Mouse (Mus musculus) forebrain, embryonic 11.5 days (tissue): ENCODE measurements at regions not wholly inside any gene's neighbourhood (a gene's known extent, or its start where the extent isn't known, plus 50 kb on each side); places are given as distances from the start of the nearest gene placed in this dataset.
A peak's percentile ranks its signal among the peaks of the same experiment; 100 is the strongest.

Experiments used
- ATAC-seq: fragments of 200-750 bp; cut with Nextera tagmentation; replicated peaks from 2 replicates; pipeline ENCODE4 v1.8.0; 2017; ENCODE audit warnings: moderate TSS enrichment; ENCODE audit not compliant: low FRiP score
- DNase-seq: peaks from one replicate; pipeline ENCODE4 v3.0.0-alpha.2; 2017; ENCODE audit warnings: low spot score
- H3K27ac ChIP-seq: fragments of 300-500 bp; sonication (generic); 2 replicates; pipeline ENCODE4 v1.5.1; 2014; ENCODE audit warnings: low read depth, low read length
- H3K27me3 ChIP-seq: fragments of 300-500 bp; sonication (generic); 2 replicates; pipeline ENCODE4 v1.6.1; 2014; ENCODE audit warnings: mild to moderate bottlenecking, low read length, mixed read lengths; ENCODE audit not compliant: control insufficient read depth, insufficient read depth
- H3K36me3 ChIP-seq: fragments of 300-500 bp; sonication (generic); 2 replicates; pipeline ENCODE4 v1.6.1; 2014; ENCODE audit warnings: mild to moderate bottlenecking, low read length, moderate library complexity, mixed read lengths; ENCODE audit not compliant: control insufficient read depth, insufficient read depth
- H3K4me1 ChIP-seq: fragments of 300-500 bp; sonication (generic); replicated peaks from 2 replicates; pipeline ENCODE4 v1.6.1; 2014; ENCODE audit warnings: low read length, mixed read lengths; ENCODE audit not compliant: control insufficient read depth, insufficient read depth
- H3K4me2 ChIP-seq: fragments of 300-500 bp; sonication (generic); 2 replicates; pipeline ENCODE4 v1.6.1; 2014; ENCODE audit warnings: low read depth, mild to moderate bottlenecking, low read length, moderate library complexity, mixed read lengths; ENCODE audit not compliant: severe bottlenecking
- H3K4me3 ChIP-seq: fragments of 300-500 bp; sonication (generic); 2 replicates; pipeline ENCODE4 v1.5.1; 2014; ENCODE audit warnings: low read depth, low read length
- H3K9ac ChIP-seq: fragments of 300-500 bp; sonication (generic); 2 replicates; pipeline ENCODE4 v1.6.1; 2014; ENCODE audit warnings: low read length
- H3K9me3 ChIP-seq: fragments of 300-500 bp; sonication (generic); 2 replicates; pipeline ENCODE4 v1.6.1; 2016; ENCODE audit warnings: low read length, mixed read lengths; ENCODE audit not compliant: control insufficient read depth
- WGBS: fragments of 180-500 bp; shearing (Covaris S2); extraction: QIAGEN DNeasy Blood & Tissue Kit; methylation state at CpG from one replicate; pipeline ENCODE4 v1.1.7; 2014; 5-methylcytosine and 5-hydroxymethylcytosine counted together

- 94% methylated on average over 9 of the region's 9 CpGs for WGBS
- Histone ChIP-seq H3K9ac (no peak overlapping the region), H3K4me1 (no peaks in the 10 kb centered on the region), H3K4me2 (no peak overlapping the region), H3K27ac (no peak overlapping the region), H3K9me3 (no peaks in the 10 kb centered on the region), H3K36me3 (no peaks in the 10 kb centered on the region), H3K4me3 (no peak overlapping the region), H3K27me3 (no peaks in the 10 kb centered on the region)
- ATAC-seq = no peak
- DNase-seq = no peak
Measured at GRCm38 (mm10) chr14:105403256-105403655, 144.9 kb downstream of the Ndfip2 start.

GRCm38 (mm10) chr14:105402556-105402955 lies 144.2 kb downstream of the Ndfip2 start:
- 94% methylated on average over 10 of the region's 10 CpGs for WGBS
- Histone ChIP-seq H3K27me3 (no peaks in the 10 kb centered on the region), H3K9me3 (no peaks in the 10 kb centered on the region), H3K27ac (no peak overlapping the region), H3K4me1 (no peaks in the 10 kb centered on the region), H3K4me3 (no peak overlapping the region), H3K9ac (no peak overlapping the region), H3K36me3 (no peaks in the 10 kb centered on the region), H3K4me2 (no peak overlapping the region)
- no peak for DNase-seq
- ATAC-seq = no peak

- Histone ChIP-seq H3K4me3 (no peak overlapping the region), H3K9me3 (no peaks in the 10 kb centered on the region), H3K27me3 (no peaks in the 10 kb centered on the region), H3K27ac (no peak overlapping the region), H3K4me1 (no peaks in the 10 kb centered on the region; the same call in 1 of the 2 replicates), H3K36me3 (no peaks in the 10 kb centered on the region), H3K4me2 (no peak overlapping the region), H3K9ac (no peak overlapping the region)
- peak; percentile 83 for DNase-seq
- 35% methylated on average over 8 of the region's 8 CpGs for WGBS
- peak; percentile 70 for ATAC-seq
Measured at GRCm38 (mm10) chr14:105397467-105397866, 139.1 kb downstream of the Ndfip2 start.

GRCm38 (mm10) chr14:105392079-105392813 lies 133.9 kb downstream of the Ndfip2 start:
- Histone ChIP-seq H3K4me2 (no peak overlapping the region), H3K4me1 (no peaks in the 10 kb centered on the region; the same call in 1 of the 2 replicates), H3K27me3 (no peaks in the 10 kb centered on the region), H3K9me3 (no peaks in the 10 kb centered on the region), H3K36me3 (no peaks in the 10 kb centered on the region), H3K4me3 (no peak overlapping the region), H3K9ac (no peak overlapping the region), H3K27ac (no peak overlapping the region)
- DNase-seq = no peak
- no peak for ATAC-seq
- WGBS = 92% methylated on average over 21 of the region's 21 CpGs

GRCm38 (mm10) chr14:105391430-105391829 lies 133.1 kb downstream of the Ndfip2 start:
- H3K9me3 ChIP-seq = no peaks in the 10 kb centered on the region
- no peak overlapping the region for H3K4me3 ChIP-seq
- H3K9ac ChIP-seq = no peak overlapping the region
- no peaks in the 10 kb centered on the region for H3K36me3 ChIP-seq
- H3K4me1 ChIP-seq = no peaks in the 10 kb centered on the region; the same call in 1 of the 2 replicates
- no peak overlapping the region for H3K27ac ChIP-seq
- ATAC-seq (no peak), DNase-seq (no peak)
- WGBS = 92% methylated on average over 11 of the region's 11 CpGs
- no peaks in the 10 kb centered on the region for H3K27me3 ChIP-seq
- H3K4me2 ChIP-seq = no peak overlapping the region

GRCm38 (mm10) chr14:105385119-105385518 lies 126.7 kb downstream of the Ndfip2 start:
- Histone ChIP-seq H3K36me3 (no peaks in the 10 kb centered on the region), H3K9ac (no peak overlapping the region), H3K27ac (no peak overlapping the region), H3K9me3 (no peaks in the 10 kb centered on the region), H3K27me3 (no peaks in the 10 kb centered on the region), H3K4me1 (no peaks in the 10 kb centered on the region), H3K4me2 (no peak overlapping the region), H3K4me3 (no peak overlapping the region)
- WGBS = 76% methylated on average over 4 of the region's 4 CpGs
- ATAC-seq = no peak
- DNase-seq = no peak

GRCm38 (mm10) chr14:105383382-105383781 lies 125.0 kb downstream of the Ndfip2 start:
- H3K4me1 ChIP-seq = no peaks in the 10 kb centered on the region
- no peaks in the 10 kb centered on the region for H3K9me3 ChIP-seq
- H3K36me3 ChIP-seq = no peaks in the 10 kb centered on the region
- DNase-seq (no peak), ATAC-seq (no peak)
- no peak overlapping the region for H3K4me3 ChIP-seq
- no peak overlapping the region for H3K4me2 ChIP-seq
- no peaks in the 10 kb centered on the region for H3K27me3 ChIP-seq
- WGBS = 80% methylated on average over 5 of the region's 5 CpGs
- no peak overlapping the region for H3K27ac ChIP-seq
- no peak overlapping the region for H3K9ac ChIP-seq

GRCm38 (mm10) chr14:105380101-105380500 lies 121.7 kb downstream of the Ndfip2 start:
- Histone ChIP-seq H3K4me1 (no peaks in the 10 kb centered on the region), H3K27me3 (no peaks in the 10 kb centered on the region), H3K36me3 (no peaks in the 10 kb centered on the region), H3K9ac (no peak overlapping the region), H3K9me3 (no peaks in the 10 kb centered on the region), H3K4me2 (no peak overlapping the region), H3K4me3 (no peak overlapping the region), H3K27ac (no peak overlapping the region)
- WGBS = 91% methylated on average over 4 of the region's 4 CpGs
- DNase-seq (no peak), ATAC-seq (no peak)

- Histone ChIP-seq H3K4me2 (no peak overlapping the region), H3K9ac (no peak overlapping the region), H3K4me1 (no peaks in the 10 kb centered on the region), H3K9me3 (no peaks in the 10 kb centered on the region), H3K27me3 (no peaks in the 10 kb centered on the region), H3K4me3 (no peak overlapping the region), H3K36me3 (no peaks in the 10 kb centered on the region), H3K27ac (no peak overlapping the region)
- ATAC-seq (no peak), DNase-seq (no peak)
- 62% methylated on average over 5 of the region's 5 CpGs for WGBS
Measured at GRCm38 (mm10) chr14:105377770-105378169, 119.4 kb downstream of the Ndfip2 start.
